Mouse (Mus musculus) olfactory bulb, adult 2 months (tissue): ENCODE measurements around the gene Tmem170b.

ENCODE experiments used
- CTCF ChIP-seq: fragments of 200-500 bp; IDR thresholded peaks from 2 replicates; pipeline ENCODE4 v1.5.1; 2012; ENCODE audit warnings: low read depth, mild to moderate bottlenecking, low read length, moderate library complexity; ENCODE audit not compliant: insufficient read depth
- POLR2A ChIP-seq: fragments of 200-500 bp; IDR thresholded peaks from 2 replicates; pipeline ENCODE4 v1.6.1; 2012; ENCODE audit warnings: mild to moderate bottlenecking, low read depth, low read length, moderate library complexity; ENCODE audit not compliant: insufficient read depth

- TF ChIP-seq POLR2A = no peak
- no peak for TF ChIP-seq CTCF
Measured at GRCm38 (mm10) chr13:41603921-41604466, 1.7 kb upstream of the Tmem170b start.
